In the genomic region with DNA sequence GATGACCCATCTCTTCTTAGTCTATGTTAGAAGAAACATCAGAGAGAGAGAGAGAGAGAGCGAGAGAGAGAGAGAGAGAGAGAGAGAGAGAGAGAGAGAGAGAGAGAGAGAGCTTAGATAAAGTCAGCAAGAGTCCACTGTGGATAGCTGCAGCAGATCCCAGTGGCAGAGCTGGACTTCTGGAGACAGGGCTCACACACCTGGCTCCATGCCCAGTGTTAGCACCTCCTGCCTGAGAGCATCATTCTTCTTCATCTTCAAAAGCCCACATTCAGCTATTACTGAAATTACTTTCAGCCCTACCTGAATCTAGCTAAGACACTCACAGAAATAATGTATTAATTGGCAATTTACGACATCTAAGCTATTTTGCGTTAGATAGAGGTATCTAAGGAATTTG, we compare ENCODE assay signal across 12 mouse cellular contexts.
DNase-seq lines count a peak whose midpoint lies in the region; ATAC-seq lines count a peak whose summit lies in the region.
"Had no signal": no experiment of that assay in that cellular context is flagged by ENCODE, and none has a peak within 500 bp of the region (broad histone marks: within the 10 kb centered on the region; RNA-seq: fewer than 3 reads in every experiment).

No protein-coding gene starts in this region.

- no peaks in the 10 kb centered on the region for H3K9me3 ChIP-seq in heart, embryonic 13.5 days
- no peaks in the 10 kb centered on the region for H3K9me3 ChIP-seq in forebrain, embryonic 15.5 days
- H3K9me3 ChIP-seq: limb, embryonic 13.5 days had no signal

- H3K9ac ChIP-seq in heart, embryonic 13.5 days, result no peak overlapping the region
- no peak overlapping the region for H3K9ac ChIP-seq in forebrain, embryonic 15.5 days (replicated peaks)
- H3K9ac ChIP-seq: limb, embryonic 13.5 days had no signal

- no peak overlapping the region for H3K4me3 ChIP-seq in heart, embryonic 13.5 days
- no peak overlapping the region for H3K4me3 ChIP-seq in forebrain, embryonic 15.5 days
- H3K4me3 ChIP-seq: limb, embryonic 13.5 days had no signal

- 61% methylated on average over 3 of the region's 3 CpGs for WGBS in heart, embryonic 13.5 days
- 75% methylated on average over 3 of the region's 3 CpGs for WGBS in forebrain, embryonic 15.5 days

- no peak overlapping the region for H3K4me2 ChIP-seq in heart, embryonic 13.5 days
- no peak overlapping the region for H3K4me2 ChIP-seq in forebrain, embryonic 15.5 days (replicated peaks)
- H3K4me2 ChIP-seq: limb, embryonic 13.5 days had no signal

- no peak for DNase-seq in heart, adult 11 months
- peak; percentile 39 for DNase-seq in left cerebral cortex, postnatal 4 days
- DNase-seq in left cerebral cortex, adult 18-20 months (ENCODE audit: low spot score in 2 of 2), result no peak
- DNase-seq in cerebellum, adult 11 months, result peak; percentile 31
- DNase-seq in kidney, postnatal 4 days, result peak; percentile 40 to 56
- DNase-seq: thymus, postnatal 14 days had no signal

- H3K27ac ChIP-seq in heart, embryonic 13.5 days (replicated peaks), result peak overlapping the region; percentile 67
- H3K27ac ChIP-seq in forebrain, embryonic 15.5 days (replicated peaks), result no peak overlapping the region
- H3K27ac ChIP-seq: limb, embryonic 13.5 days had no signal

- H3K36me3 ChIP-seq in heart, embryonic 13.5 days, result no peaks in the 10 kb centered on the region
- no peaks in the 10 kb centered on the region for H3K36me3 ChIP-seq in forebrain, embryonic 15.5 days
- H3K36me3 ChIP-seq: limb, embryonic 13.5 days had no signal

- H3K27me3 ChIP-seq in heart, embryonic 13.5 days (replicated peaks), result 0 out of 2 replicates have a peak, but pooled peaks cover 4% of the 10 kb centered on the region
- H3K27me3 ChIP-seq in forebrain, embryonic 15.5 days, result no peaks in the 10 kb centered on the region
- H3K27me3 ChIP-seq: limb, embryonic 13.5 days; Patski had no signal

- intact Hi-C loops in left cerebral cortex, postnatal 4 days (cut with DNase I), result no loop called here

- peaks cover 26% of the 10 kb centered on the region for H3K4me1 ChIP-seq in heart, embryonic 13.5 days
- 0 out of 2 replicates have a peak, but pooled peaks cover 4% of the 10 kb centered on the region for H3K4me1 ChIP-seq in forebrain, embryonic 15.5 days
- H3K4me1 ChIP-seq: limb, embryonic 13.5 days had no signal

- no peak for ATAC-seq in heart, embryonic 13.5 days (ENCODE audit: extremely low read depth, insufficient number of reproducible peaks, low FRiP score, low TSS enrichment)
- no peak for ATAC-seq in frontal cortex, adult (ENCODE audit: low TSS enrichment)
- ATAC-seq in forebrain, embryonic 15.5 days (replicated peaks), result no peak
- ATAC-seq: forebrain, embryonic 16.5 days had no signal

Comparison
In these comparisons a context has a peak if more than half of its experiments do, and no peak if none do; other contexts are left out.
1. DNase-seq: peak in left cerebral cortex, postnatal 4 days (single experiment), cerebellum, adult 11 months (single experiment) and kidney, postnatal 4 days (2 of 2); none in heart, adult 11 months (single experiment) and left cerebral cortex, adult 18-20 months (0 of 2).